Mouse (Mus musculus) kidney, postnatal 14 days (tissue): ENCODE measurements around the gene Snip1.

Experiments used
- DNase-seq: peaks from one replicate; pipeline ENCODE4 v3.0.0; 2022; ENCODE audit warnings: mixed read lengths

Snip1 gene

DNA sequence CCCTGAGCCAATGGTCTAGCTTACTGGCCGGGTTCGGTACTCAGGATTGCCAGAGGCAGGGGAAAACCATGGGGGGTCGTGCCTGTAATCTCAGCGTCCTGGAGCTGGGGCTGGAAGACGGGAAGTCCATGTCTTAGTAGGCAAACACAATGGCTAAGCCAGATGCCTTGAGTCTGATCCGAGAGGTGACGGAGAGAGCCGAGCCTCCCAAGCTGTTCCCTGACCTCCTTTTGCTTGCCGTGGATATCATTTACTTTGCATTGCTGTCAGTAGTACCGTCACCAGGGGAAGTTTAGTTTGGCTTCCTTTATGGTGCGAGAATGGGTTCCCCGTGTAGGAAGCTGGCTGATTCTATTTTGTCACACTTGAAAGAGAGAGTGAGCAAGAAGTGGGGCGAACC, 34.9 kb downstream of the Snip1 start:
- no peak for DNase-seq

DNA sequence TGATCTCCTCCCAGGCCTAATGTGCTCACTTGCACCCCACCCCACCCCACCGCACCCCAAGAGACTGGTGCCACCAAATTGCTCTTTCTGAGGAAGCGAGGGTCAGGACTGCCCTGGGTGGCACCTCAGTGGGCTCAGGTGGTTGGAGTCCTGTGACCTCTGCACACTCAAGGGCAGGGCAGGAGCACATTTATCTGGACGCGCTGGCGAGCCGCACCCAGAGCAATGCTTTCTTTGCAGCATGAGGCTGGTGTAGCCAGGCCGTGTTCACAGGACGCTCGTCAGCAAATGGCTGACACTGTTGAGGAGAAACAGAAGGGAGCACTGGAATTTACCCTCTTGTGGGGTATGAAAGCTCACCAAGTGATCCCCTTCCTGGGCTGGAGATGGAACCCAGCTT, 38.9 kb downstream of the Snip1 start:
- DNase-seq, result no peak

DNA sequence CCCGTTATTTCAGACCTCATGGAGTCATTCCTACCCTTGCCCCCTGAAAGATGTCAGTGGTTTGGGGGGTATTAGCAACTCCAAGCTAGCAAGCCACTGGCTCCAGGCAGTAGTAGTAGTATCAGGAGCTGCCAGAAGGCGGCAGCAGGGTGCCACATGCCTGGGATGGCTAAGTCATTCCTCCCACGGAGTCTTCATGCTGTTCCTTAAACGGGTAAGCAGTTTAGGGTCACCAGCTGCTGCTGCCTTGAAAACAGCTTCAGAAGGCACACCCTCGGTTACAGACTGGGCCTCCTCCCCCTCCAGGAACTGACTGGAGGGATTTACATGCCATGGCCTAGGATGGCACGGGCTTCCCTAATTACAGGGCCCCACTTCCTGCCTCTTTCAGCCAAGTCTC, 48.2 kb downstream of the Snip1 start:
- DNase-seq, result peak; percentile 88

DNA sequence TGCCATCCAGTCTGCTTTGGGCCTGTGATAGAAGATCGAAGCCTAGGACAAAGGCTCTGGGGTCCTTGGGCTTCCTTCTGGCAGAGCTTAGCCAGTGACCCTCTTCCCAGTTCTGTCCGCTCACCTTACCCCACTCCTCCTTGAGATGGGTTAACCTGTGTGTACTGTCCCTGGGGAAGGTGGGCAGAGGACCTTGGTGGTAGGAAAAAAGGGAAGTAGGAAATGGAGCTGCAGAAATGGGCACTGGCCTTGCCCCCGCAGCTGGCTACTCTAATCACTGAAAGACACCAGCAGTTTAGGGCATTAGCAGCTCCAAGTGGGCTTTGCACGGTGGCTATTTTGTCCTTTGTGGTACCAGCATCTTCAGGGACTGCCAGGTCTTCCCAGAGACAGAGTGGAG, 48.6 kb downstream of the Snip1 start:
- DNase-seq, result no peak

DNA sequence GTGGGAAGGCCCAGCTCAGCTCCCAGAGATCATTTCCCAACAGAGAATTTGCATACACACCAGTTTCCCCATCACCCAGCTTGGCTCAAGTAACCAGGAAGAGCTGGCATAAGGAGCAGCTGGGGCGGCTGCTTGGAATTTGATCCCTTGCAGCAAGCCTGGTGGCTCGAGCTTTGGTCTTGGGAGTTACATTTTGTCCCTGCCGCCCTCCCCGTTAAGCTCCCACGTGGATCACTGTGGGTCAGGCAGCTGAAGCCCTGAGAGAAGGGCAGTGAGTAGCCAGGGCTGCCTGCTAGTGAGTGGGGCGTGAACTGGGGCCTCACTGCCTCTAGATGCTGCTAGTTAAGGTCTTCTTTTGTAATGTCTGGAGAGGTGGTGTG, 49.2 kb downstream of the Snip1 start:
- peak; percentile 80 for DNase-seq

DNA sequence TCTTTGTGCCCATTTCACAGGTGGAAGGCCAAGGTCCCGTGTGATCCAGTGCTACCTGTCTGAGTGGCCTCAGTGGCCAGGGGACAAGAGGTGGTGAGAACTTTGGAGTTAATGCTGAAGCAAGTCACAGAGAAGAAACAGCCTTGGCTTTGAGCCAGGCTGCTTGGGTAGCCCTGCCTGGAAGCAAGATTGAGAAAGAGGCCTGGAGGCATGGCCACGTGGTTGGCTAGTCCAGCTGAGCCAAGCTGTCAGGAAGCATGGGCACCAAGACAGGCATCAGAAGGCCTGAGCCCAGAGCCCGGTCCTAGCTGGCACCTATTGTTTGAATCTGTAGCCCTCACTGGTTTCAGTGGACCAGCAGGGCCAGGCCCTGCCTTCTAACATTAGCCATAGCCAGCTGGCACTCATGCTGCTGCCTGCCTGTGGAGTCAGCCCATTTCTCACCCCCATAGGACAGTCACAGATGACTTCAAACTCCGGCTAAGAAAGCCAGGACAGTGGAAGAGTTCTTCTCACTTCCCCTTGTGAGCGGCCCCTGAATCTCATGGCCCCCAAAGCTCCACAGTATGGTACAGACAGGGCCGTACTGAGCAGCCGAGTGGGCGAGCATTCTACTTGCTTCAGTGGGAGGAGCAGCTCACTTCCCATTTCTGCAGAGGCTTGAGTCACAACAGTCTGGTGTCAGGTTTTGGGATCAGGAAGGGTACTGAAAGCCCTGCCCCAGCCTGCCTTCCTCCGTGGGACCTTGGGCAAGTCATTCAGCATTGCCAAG, 49.8 kb downstream of the Snip1 start:
- peak; percentile 83 for DNase-seq

DNA sequence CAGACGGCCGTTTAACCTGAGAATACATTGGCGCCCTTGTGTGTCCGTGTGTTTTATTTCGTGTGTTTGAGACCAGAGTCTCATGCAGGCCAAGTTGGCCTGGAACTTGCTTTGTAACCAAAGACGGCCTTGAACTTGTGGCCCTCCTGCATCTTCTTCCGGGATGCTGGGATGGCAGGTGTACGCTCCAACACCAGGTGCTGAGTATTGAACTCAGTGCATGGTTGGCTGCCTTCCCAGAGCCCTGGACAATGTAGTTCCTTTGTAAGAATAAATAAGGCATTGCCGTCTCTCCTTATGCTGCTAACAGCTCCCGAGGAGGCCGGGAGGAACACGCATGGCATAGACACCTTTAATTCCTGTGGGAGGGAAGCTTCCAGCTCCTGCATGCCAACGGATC, 50.5 kb downstream of the Snip1 start:
- DNase-seq, result no peak

DNA sequence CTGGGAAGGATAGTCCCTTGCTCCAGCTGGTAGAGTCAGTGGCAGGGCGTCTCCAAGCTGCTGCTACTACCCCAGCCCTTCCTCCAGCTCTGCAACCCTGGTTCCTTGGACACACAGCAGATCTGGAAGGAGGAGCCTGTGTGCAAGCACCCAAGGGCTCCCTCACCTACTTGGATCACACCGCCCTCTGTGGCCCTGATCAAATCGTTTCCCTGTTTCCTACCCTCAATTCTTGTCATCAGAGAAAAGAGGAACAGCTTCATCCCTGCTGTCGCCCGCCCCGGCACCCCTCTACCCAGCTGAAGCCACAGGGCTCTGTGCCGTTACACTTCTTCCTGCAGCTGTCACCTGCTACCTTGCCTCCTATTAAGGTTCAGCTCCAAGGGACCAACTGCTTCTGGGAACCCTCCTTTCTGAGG, 51.4 kb downstream of the Snip1 start:
- no peak for DNase-seq

DNA sequence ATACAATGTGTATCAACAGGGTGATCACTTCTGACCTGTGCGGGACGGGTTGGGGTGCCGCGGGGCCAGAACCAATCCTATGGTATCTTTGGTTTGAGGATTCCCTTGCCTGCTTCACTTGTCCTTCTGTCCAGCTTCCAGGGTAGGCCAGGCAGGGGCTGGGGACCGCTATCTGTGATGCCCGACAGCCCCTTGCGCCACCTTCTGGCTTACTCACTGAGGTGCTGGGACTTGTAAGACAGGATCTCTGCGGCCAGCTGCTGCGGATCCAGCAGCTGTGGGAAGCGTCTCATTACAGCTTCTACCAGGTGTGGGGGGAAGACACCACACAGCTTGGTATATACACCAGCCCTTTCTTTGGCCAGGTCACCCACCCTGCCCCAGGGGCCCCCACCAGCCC, 52.6 kb downstream of the Snip1 start:
- no peak for DNase-seq

DNA sequence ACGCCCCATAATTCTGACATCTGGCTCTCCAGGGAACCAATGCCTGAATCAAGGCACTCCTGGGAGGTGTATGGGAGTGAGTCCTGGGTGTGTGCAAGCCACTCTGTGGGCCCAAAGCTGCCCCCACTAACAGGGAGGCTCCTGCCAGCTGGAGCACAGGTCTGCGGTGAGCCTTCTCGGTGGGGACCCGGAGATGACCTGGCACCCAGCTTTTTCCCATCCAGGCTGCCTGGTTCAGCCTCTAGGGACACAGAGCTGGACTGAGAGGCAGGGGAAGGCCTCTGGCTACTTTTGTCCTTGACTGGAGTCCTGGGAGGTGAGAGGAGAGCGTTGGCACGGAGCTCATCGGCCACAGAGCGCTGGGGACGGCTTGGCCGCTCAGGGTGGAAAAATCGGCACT, 53.2 kb downstream of the Snip1 start:
- DNase-seq, result no peak

DNA sequence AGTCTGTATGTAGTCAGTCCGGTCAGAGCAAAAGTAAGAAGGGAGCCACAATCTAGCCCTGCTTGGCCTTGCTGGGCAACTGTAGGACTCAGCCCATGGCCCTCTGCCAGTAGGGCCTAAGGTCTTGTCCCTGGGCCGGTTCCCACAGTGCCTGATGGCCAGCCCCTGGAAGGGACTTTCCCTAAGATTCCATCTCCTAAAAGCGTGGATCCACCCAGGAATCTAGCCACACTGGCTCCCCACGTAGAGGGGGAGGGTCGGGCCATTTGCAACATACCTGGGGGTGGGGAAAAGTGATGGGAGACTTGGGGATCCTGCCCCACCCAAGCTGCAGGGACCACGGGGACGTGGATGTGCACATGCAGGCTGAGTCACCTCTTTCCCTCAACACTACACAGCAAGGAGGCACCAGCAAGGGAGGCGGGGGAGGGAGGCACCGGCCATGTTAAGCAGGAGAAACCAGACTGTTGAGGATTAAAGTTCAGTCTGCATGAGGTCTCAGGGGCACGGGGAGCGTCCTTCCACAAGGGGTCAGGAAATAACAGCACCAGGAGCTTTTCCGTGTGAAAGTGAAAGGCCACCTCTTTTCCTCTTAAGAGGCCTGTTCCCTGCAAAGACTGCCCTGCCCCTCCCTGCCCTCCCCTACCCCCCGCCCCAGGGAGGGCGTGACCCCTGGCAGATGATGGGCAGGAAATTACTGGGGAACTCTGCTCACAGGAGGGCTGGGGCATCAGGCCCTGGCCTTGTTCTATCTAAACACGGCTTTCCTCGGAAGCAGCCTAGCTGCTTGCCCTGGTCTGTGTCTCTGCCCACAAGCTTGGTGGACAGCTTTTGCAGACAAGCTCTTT, 56.2 kb downstream of the Snip1 start:
- DNase-seq, result peak; percentile 78

DNA sequence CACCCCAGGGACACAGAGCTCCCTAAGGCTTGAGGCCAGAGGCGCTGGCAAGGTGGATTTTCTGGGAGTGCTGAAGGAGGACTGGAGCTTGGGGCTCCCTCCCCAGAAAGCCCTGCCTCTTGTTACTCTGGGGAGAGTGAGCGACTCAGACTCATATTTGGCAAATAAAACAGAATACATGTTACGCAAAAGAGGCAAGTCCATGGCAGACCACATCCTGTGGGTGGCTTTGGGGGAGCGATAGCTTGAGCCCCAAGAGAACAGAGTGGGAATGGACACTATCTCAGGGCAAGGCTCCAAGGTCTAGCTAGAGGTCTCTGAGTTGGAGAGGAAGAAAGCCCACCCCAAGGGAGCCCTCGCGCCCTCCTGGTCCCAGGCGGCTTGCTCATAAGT, 56.8 kb downstream of the Snip1 start:
- peak; percentile 53 for DNase-seq
